Mouse (Mus musculus) embryonic facial prominence, embryonic 14.5 days (tissue): ENCODE results near the gene Btnl4. TPM values are rescaled to one million over a fixed set of nuclear protein-coding genes. Genes with fewer than 3 reads are reported as not detected.

ENCODE experiments used
- ATAC-seq: fragments of 200-750 bp; cut with Nextera tagmentation; 2 replicates; pipeline ENCODE4 v1.8.0; 2017; ENCODE audit warnings: low read depth, moderate number of reproducible peaks, moderate TSS enrichment
- DNase-seq: peaks from one replicate; pipeline ENCODE4 v3.0.0-alpha.2; 2015; ENCODE audit warnings: low spot score
- H3K27ac ChIP-seq: fragments of 300-500 bp; sonication (generic); replicated peaks from 2 replicates; pipeline ENCODE4 v1.5.1; 2014; ENCODE audit warnings: low read depth, mild to moderate bottlenecking, low read length, moderate library complexity
- H3K27me3 ChIP-seq: fragments of 300-500 bp; sonication (generic); replicated peaks from 2 replicates; pipeline ENCODE4 v1.6.1; 2014; ENCODE audit warnings: low read length; ENCODE audit not compliant: control insufficient read depth, insufficient read depth
- H3K36me3 ChIP-seq: fragments of 300-500 bp; sonication (generic); 2 replicates; pipeline ENCODE4 v1.6.1; 2014; ENCODE audit warnings: low read length, mixed read lengths; ENCODE audit not compliant: control insufficient read depth, insufficient read depth
- H3K4me1 ChIP-seq: fragments of 300-500 bp; sonication (generic); 2 replicates; pipeline ENCODE4 v1.6.1; 2014; ENCODE audit warnings: antibody characterized with exemption, low read length; ENCODE audit not compliant: control insufficient read depth, insufficient read depth
- H3K4me2 ChIP-seq: fragments of 300-500 bp; sonication (generic); 2 replicates; pipeline ENCODE4 v1.6.1; 2014; ENCODE audit warnings: low read depth, mild to moderate bottlenecking, low read length, moderate library complexity, mixed read lengths
- H3K4me3 ChIP-seq: fragments of 300-500 bp; sonication (generic); 2 replicates; pipeline ENCODE4 v1.5.1; 2014; ENCODE audit warnings: low read depth, mild to moderate bottlenecking, low read length
- H3K9ac ChIP-seq: fragments of 300-500 bp; sonication (generic); 2 replicates; pipeline ENCODE4 v1.6.1; 2014; ENCODE audit warnings: low read depth, mild to moderate bottlenecking, low read length, moderate library complexity, mixed read lengths
- H3K9me3 ChIP-seq: fragments of 300-500 bp; sonication (generic); 2 replicates; pipeline ENCODE4 v1.6.1; 2016; ENCODE audit warnings: low read length; ENCODE audit not compliant: control insufficient read depth
- WGBS: fragments of 180-500 bp; shearing (Covaris S2); extraction: QIAGEN DNeasy Blood & Tissue Kit; methylation state at CpG from one replicate; pipeline ENCODE4 v1.1.7; 2014; 5-methylcytosine and 5-hydroxymethylcytosine counted together
- polyA plus RNA-seq: library from polyadenylated mRNA; unstranded; fragments of >200 nt; fragmentation: Nextera tagmentation; extraction: Ambion mirVana; gene quantifications from 2 replicates; pipeline ENCODE4 v1.2.1, GENCODE M21; 2014

Gene Btnl4
- polyA plus RNA-seq, 1 experiment from 2014 or later: not detected

GRCm38 (mm10) chr17:34457668-34458067, 19.4 kb downstream of the Btnl4 start:
- Histone ChIP-seq H3K4me3 (no peak overlapping the region), H3K27ac (no peak overlapping the region)

GRCm38 (mm10) chr17:34448473-34449041, 28.6 kb downstream of the Btnl4 start:
- Histone ChIP-seq H3K4me2 (no peak overlapping the region), H3K9me3 (no peaks in the 10 kb centered on the region), H3K4me1 (no peaks in the 10 kb centered on the region), H3K4me3 (no peak overlapping the region), H3K27me3 (no peaks in the 10 kb centered on the region), H3K36me3 (no peaks in the 10 kb centered on the region), H3K27ac (no peak overlapping the region), H3K9ac (no peak overlapping the region)
- WGBS: 48% methylated on average over 6 of the region's 6 CpGs
- DNase-seq: no peak
- ATAC-seq: no peak

More at GRCm38 (mm10) chr17:34457668-34458067, 19.4 kb downstream of the Btnl4 start:
- 67% methylated on average over 4 of the region's 4 CpGs for WGBS
- ATAC-seq: no peak
- Histone ChIP-seq H3K4me2 (no peak overlapping the region), H3K9ac (no peak overlapping the region), H3K4me1 (no peaks in the 10 kb centered on the region), H3K36me3 (no peaks in the 10 kb centered on the region), H3K9me3 (no peaks in the 10 kb centered on the region), H3K27me3 (no peaks in the 10 kb centered on the region)
- DNase-seq: no peak

GRCm38 (mm10) chr17:34441990-34442389, 35.1 kb downstream of the Btnl4 start:
- H3K9me3 ChIP-seq: no peaks in the 10 kb centered on the region
- 78% methylated on average over 6 of the region's 7 CpGs for WGBS
- DNase-seq (no peak), ATAC-seq (no peak)
- no peak overlapping the region for H3K9ac ChIP-seq
- H3K4me3 ChIP-seq: no peak overlapping the region
- H3K27me3 ChIP-seq: no peaks in the 10 kb centered on the region
- no peak overlapping the region for H3K27ac ChIP-seq
- no peaks in the 10 kb centered on the region for H3K36me3 ChIP-seq
- H3K4me2 ChIP-seq: no peak overlapping the region
- no peaks in the 10 kb centered on the region for H3K4me1 ChIP-seq

- Histone ChIP-seq H3K27me3 (no peaks in the 10 kb centered on the region; the same call in 1 of the 2 replicates), H3K9me3 (no peaks in the 10 kb centered on the region), H3K4me2 (no peak overlapping the region), H3K9ac (no peak overlapping the region), H3K4me1 (no peaks in the 10 kb centered on the region), H3K36me3 (no peaks in the 10 kb centered on the region), H3K27ac (no peak overlapping the region), H3K4me3 (no peak overlapping the region)
- 39% methylated on average over 3 of the region's 3 CpGs for WGBS
- ATAC-seq (no peak), DNase-seq (peak; percentile 41)
Observed at GRCm38 (mm10) chr17:34439795-34440194, 37.3 kb downstream of the Btnl4 start.

- 40% methylated on average over 1 of the region's 1 CpGs for WGBS
- Histone ChIP-seq H3K4me3 (no peak overlapping the region), H3K27me3 (no peaks in the 10 kb centered on the region; the same call in 1 of the 2 replicates), H3K9ac (no peak overlapping the region), H3K9me3 (no peaks in the 10 kb centered on the region), H3K36me3 (no peaks in the 10 kb centered on the region), H3K27ac (no peak overlapping the region), H3K4me2 (no peak overlapping the region), H3K4me1 (no peaks in the 10 kb centered on the region)
- DNase-seq (no peak), ATAC-seq (no peak)
Observed at GRCm38 (mm10) chr17:34438588-34438987, 38.5 kb downstream of the Btnl4 start.

GRCm38 (mm10) chr17:34437606-34438005, 39.5 kb downstream of the Btnl4 start:
- 54% methylated on average over 7 of the region's 7 CpGs for WGBS

GRCm38 (mm10) chr17:34437120-34437519, 40.0 kb downstream of the Btnl4 start:
- H3K27me3 ChIP-seq: no peaks in the 10 kb centered on the region; the same call in 1 of the 2 replicates
- no peak overlapping the region for H3K9ac ChIP-seq
- no peak for ATAC-seq
- H3K4me3 ChIP-seq: no peak overlapping the region
- H3K36me3 ChIP-seq: no peaks in the 10 kb centered on the region
- H3K27ac ChIP-seq: no peak overlapping the region
- WGBS: 59% methylated on average over 4 of the region's 4 CpGs
- no peak for DNase-seq
- H3K4me2 ChIP-seq: no peak overlapping the region
- H3K9me3 ChIP-seq: no peaks in the 10 kb centered on the region
- no peaks in the 10 kb centered on the region for H3K4me1 ChIP-seq

More at GRCm38 (mm10) chr17:34437606-34438005, 39.5 kb downstream of the Btnl4 start:
- H3K27me3 ChIP-seq: no peaks in the 10 kb centered on the region; the same call in 1 of the 2 replicates
- no peak overlapping the region for H3K4me2 ChIP-seq
- no peak for DNase-seq
- H3K9me3 ChIP-seq: no peaks in the 10 kb centered on the region
- no peak overlapping the region for H3K9ac ChIP-seq
- no peak for ATAC-seq
- H3K4me1 ChIP-seq: no peaks in the 10 kb centered on the region
- no peaks in the 10 kb centered on the region for H3K36me3 ChIP-seq
- no peak overlapping the region for H3K27ac ChIP-seq
- no peak overlapping the region for H3K4me3 ChIP-seq

- Histone ChIP-seq H3K4me3 (no peak overlapping the region), H3K4me1 (no peaks in the 10 kb centered on the region), H3K36me3 (no peaks in the 10 kb centered on the region), H3K9ac (no peak overlapping the region), H3K27ac (no peak overlapping the region), H3K4me2 (no peak overlapping the region), H3K9me3 (no peaks in the 10 kb centered on the region), H3K27me3 (no peaks in the 10 kb centered on the region)
- DNase-seq: no peak
- ATAC-seq: no peak
Observed at GRCm38 (mm10) chr17:34427597-34427996, 49.5 kb downstream of the Btnl4 start.

- no peaks in the 10 kb centered on the region for H3K9me3 ChIP-seq
- no peaks in the 10 kb centered on the region for H3K4me1 ChIP-seq
- no peak overlapping the region for H3K4me2 ChIP-seq
- WGBS: 67% methylated on average over 7 of the region's 7 CpGs
- H3K36me3 ChIP-seq: no peaks in the 10 kb centered on the region
- DNase-seq (no peak), ATAC-seq (no peak)
- no peak overlapping the region for H3K27ac ChIP-seq
- H3K9ac ChIP-seq: no peak overlapping the region
- no peaks in the 10 kb centered on the region; the same call in 1 of the 2 replicates for H3K27me3 ChIP-seq
- no peak overlapping the region for H3K4me3 ChIP-seq
Observed at GRCm38 (mm10) chr17:34420014-34420413, 57.1 kb downstream of the Btnl4 start.
